Mouse (Mus musculus): ENCODE data around the gene Trpm3.

- TF ChIP-seq POLR2A (IDR thresholded peaks at IDR 0.05; ENCODE audit: borderline replicate concordance, extremely low read depth, low read depth, low read length), result no peak
- TF ChIP-seq CTCF (IDR thresholded peaks at IDR 0.05; ENCODE audit: insufficient read depth, low read length), result no peak
These were observed 855.1 kb downstream of the Trpm3 start for GRCm38 (mm10) chr19:22993946-22994345.

Data from lung, adult 2 months (tissue).